Mouse (Mus musculus) kidney, adult 9 months (tissue): ENCODE data around the gene Hlcs.

Source experiments
- DNase-seq: peaks from one replicate; pipeline ENCODE4 v3.0.0; 2022

Hlcs gene

GRCm38 (mm10) chr16:94088819-94089692 lies 224.3 kb downstream of the Hlcs start:
- DNase-seq = no peak

- DNase-seq = no peak
These were observed 225.1 kb downstream of the Hlcs start for GRCm38 (mm10) chr16:94088226-94088748.

- DNase-seq = no peak
These were observed 225.7 kb downstream of the Hlcs start for GRCm38 (mm10) chr16:94087570-94088225.

- no peak for DNase-seq
These were observed 226.4 kb downstream of the Hlcs start for GRCm38 (mm10) chr16:94086701-94087569.

GRCm38 (mm10) chr16:94085603-94086285 lies 227.6 kb downstream of the Hlcs start:
- no peak for DNase-seq

- peak; percentile 58 for DNase-seq
These were observed 228.4 kb downstream of the Hlcs start, which contains the start of gene Sim2 for GRCm38 (mm10) chr16:94084711-94085602. TSS of gene Sim2 (plus strand) at chr16:94084931.

GRCm38 (mm10) chr16:94083848-94084525 lies 229.4 kb downstream of the Hlcs start:
- no peak for DNase-seq

GRCm38 (mm10) chr16:94082960-94083847 lies 230.2 kb downstream of the Hlcs start:
- no peak for DNase-seq

- DNase-seq = no peak
These were observed 231.2 kb downstream of the Hlcs start for GRCm38 (mm10) chr16:94081996-94082708.

- no peak for DNase-seq
These were observed 231.8 kb downstream of the Hlcs start for GRCm38 (mm10) chr16:94081596-94081995.

- DNase-seq = no peak
These were observed 233.4 kb downstream of the Hlcs start for GRCm38 (mm10) chr16:94079856-94080555.

GRCm38 (mm10) chr16:94079075-94079855 lies 234.1 kb downstream of the Hlcs start:
- DNase-seq = no peak
